Mouse (Mus musculus): ENCODE measurements at regions not wholly inside any gene's neighbourhood (a gene's known extent, or its start where the extent isn't known, plus 50 kb on each side); places are given as distances from the start of the nearest gene placed in this dataset.
"Not testable (repeated sequence)": the region's sequence is repeated elsewhere in the genome, so short reads cannot be mapped to it uniquely, and the experiment has no call there.

GRCm38 (mm10) chr15:90305051-90305450 lies 80.9 kb downstream of the Alg10b start:
- no peak for DNase-seq (ENCODE audit: low read depth, low spot score)
- Histone ChIP-seq H3K9me3 (ENCODE audit: control insufficient read depth, insufficient read depth, low read depth, low read length) (no peaks in the 10 kb centered on the region), H3K36me3 (ENCODE audit: control insufficient read depth, insufficient read depth, low read length, poor library complexity, severe bottlenecking) (no peaks in the 10 kb centered on the region), H3K4me1 (ENCODE audit: control insufficient read depth in 2 of 2, insufficient read depth in 2 of 2, low read length in 2 of 2, poor library complexity in 1 of 2) (peaks cover 0 to 3% of the 10 kb centered on the region in 2 experiments; a peak in 1 of 4 replicates), H3K27ac (ENCODE audit: insufficient read depth, low read depth, low read length, poor library complexity, severe bottlenecking) (no peak overlapping the region), H3K9ac (ENCODE audit: insufficient read depth, low read depth, low read length, poor library complexity, severe bottlenecking) (no peak overlapping the region), H3K4me3 (ENCODE audit: insufficient read depth in 1 of 2, low read depth in 1 of 2, low read length in 2 of 2, poor library complexity in 1 of 2, severe bottlenecking in 1 of 2) (no peak overlapping the region)
- TF ChIP-seq ZNF384 (IDR thresholded peaks at IDR 0.05; ENCODE audit: low read depth, low read length) (no peak), CHD2 (IDR thresholded peaks at IDR 0.05; ENCODE audit: low read depth, low read length) (no peak), HCFC1 (IDR thresholded peaks at IDR 0.05; ENCODE audit: borderline replicate concordance, insufficient read depth, low read length) (no peak)
- in situ Hi-C loops (cut with MboI; ENCODE audit: low sequenced_read_pairs in 2 of 2, unreplicated experiment in 2 of 2), result no loop called here

GRCm38 (mm10) chr15:90306866-90307265 lies 82.8 kb downstream of the Alg10b start:
- no peak for TF ChIP-seq CHD2 (IDR thresholded peaks at IDR 0.05; ENCODE audit: low read depth, low read length)
- TF ChIP-seq ZNF384 (IDR thresholded peaks at IDR 0.05; ENCODE audit: low read depth, low read length), result no peak
- TF ChIP-seq ZC3H11A (IDR thresholded peaks at IDR 0.05; ENCODE audit: borderline replicate concordance, low read depth, low read length), result no peak
- in situ Hi-C loops (cut with MboI; ENCODE audit: low sequenced_read_pairs in 2 of 2, unreplicated experiment in 2 of 2), result no loop called here
- no peaks in the 10 kb centered on the region for H3K36me3 ChIP-seq (ENCODE audit: control insufficient read depth, insufficient read depth, low read length, poor library complexity, severe bottlenecking)
- DNase-seq (ENCODE audit: low read depth, low spot score), result no peak
- no peaks in the 10 kb centered on the region for H3K9me3 ChIP-seq (ENCODE audit: control insufficient read depth, insufficient read depth, low read depth, low read length)
- peaks cover 0 to 3% of the 10 kb centered on the region in 2 experiments; a peak in 1 of 4 replicates for H3K4me1 ChIP-seq (ENCODE audit: control insufficient read depth in 2 of 2, insufficient read depth in 2 of 2, low read length in 2 of 2, poor library complexity in 1 of 2)
- H3K4me3 ChIP-seq (ENCODE audit: insufficient read depth in 1 of 2, low read depth in 1 of 2, low read length in 2 of 2, poor library complexity in 1 of 2, severe bottlenecking in 1 of 2), result no peak overlapping the region
- H3K9ac ChIP-seq (ENCODE audit: insufficient read depth, low read depth, low read length, poor library complexity, severe bottlenecking), result no peak overlapping the region
- H3K27ac ChIP-seq (ENCODE audit: insufficient read depth, low read depth, low read length, poor library complexity, severe bottlenecking), result no peak overlapping the region

- H3K36me3 ChIP-seq (ENCODE audit: control insufficient read depth, insufficient read depth, low read length, poor library complexity, severe bottlenecking); DNase-seq (ENCODE audit: low read depth, low spot score); H3K4me3 ChIP-seq (ENCODE audit: insufficient read depth in 1 of 2, low read depth in 1 of 2, low read length in 2 of 2, poor library complexity in 1 of 2, severe bottlenecking in 1 of 2); H3K27ac ChIP-seq (ENCODE audit: insufficient read depth, low read depth, low read length, poor library complexity, severe bottlenecking); H3K9ac ChIP-seq (ENCODE audit: insufficient read depth, low read depth, low read length, poor library complexity, severe bottlenecking); in situ Hi-C loops (cut with MboI; ENCODE audit: low sequenced_read_pairs in 2 of 2, unreplicated experiment in 2 of 2); H3K9me3 ChIP-seq (ENCODE audit: control insufficient read depth, insufficient read depth, low read depth, low read length); H3K4me1 ChIP-seq (ENCODE audit: control insufficient read depth in 2 of 2, insufficient read depth in 2 of 2, low read length in 2 of 2, poor library complexity in 1 of 2): not testable (repeated sequence)
These were observed 84.3 kb downstream of the Alg10b start for GRCm38 (mm10) chr15:90308433-90308832.

- in situ Hi-C loops (cut with MboI; ENCODE audit: low sequenced_read_pairs in 2 of 2, unreplicated experiment in 2 of 2), result no loop called here
These were observed 84.8 kb downstream of the Alg10b start for GRCm38 (mm10) chr15:90308869-90309268.

GRCm38 (mm10) chr15:90309664-90310063 lies 85.6 kb downstream of the Alg10b start:
- H3K9ac ChIP-seq (ENCODE audit: insufficient read depth, low read depth, low read length, poor library complexity, severe bottlenecking), result no peak overlapping the region
- H3K4me1 ChIP-seq (ENCODE audit: control insufficient read depth in 2 of 2, insufficient read depth in 2 of 2, low read length in 2 of 2, poor library complexity in 1 of 2), result peaks cover 0 to 3% of the 10 kb centered on the region in 2 experiments; a peak in 1 of 4 replicates
- TF ChIP-seq MAFK (IDR thresholded peaks at IDR 0.05; ENCODE audit: insufficient read depth, low read depth, low read length) (no peak), ZC3H11A (IDR thresholded peaks at IDR 0.05; ENCODE audit: borderline replicate concordance, low read depth, low read length) (no peak), HCFC1 (IDR thresholded peaks at IDR 0.05; ENCODE audit: borderline replicate concordance, insufficient read depth, low read length) (no peak), CHD2 (IDR thresholded peaks at IDR 0.05; ENCODE audit: low read depth, low read length) (no peak), ZNF384 (IDR thresholded peaks at IDR 0.05; ENCODE audit: low read depth, low read length) (no peak)
- no peak for DNase-seq (ENCODE audit: low read depth, low spot score)
- in situ Hi-C loops (cut with MboI; ENCODE audit: low sequenced_read_pairs in 2 of 2, unreplicated experiment in 2 of 2), result no loop called here
- no peak overlapping the region for H3K27ac ChIP-seq (ENCODE audit: insufficient read depth, low read depth, low read length, poor library complexity, severe bottlenecking)
- H3K36me3 ChIP-seq (ENCODE audit: control insufficient read depth, insufficient read depth, low read length, poor library complexity, severe bottlenecking), result no peaks in the 10 kb centered on the region
- no peak overlapping the region for H3K4me3 ChIP-seq (ENCODE audit: insufficient read depth in 1 of 2, low read depth in 1 of 2, low read length in 2 of 2, poor library complexity in 1 of 2, severe bottlenecking in 1 of 2)
- no peaks in the 10 kb centered on the region for H3K9me3 ChIP-seq (ENCODE audit: control insufficient read depth, insufficient read depth, low read depth, low read length)

More at GRCm38 (mm10) chr15:90308869-90309268, 84.8 kb downstream of the Alg10b start:
- H3K9ac ChIP-seq (ENCODE audit: insufficient read depth, low read depth, low read length, poor library complexity, severe bottlenecking), result no peak overlapping the region
- no peaks in the 10 kb centered on the region for H3K36me3 ChIP-seq (ENCODE audit: control insufficient read depth, insufficient read depth, low read length, poor library complexity, severe bottlenecking)
- H3K4me3 ChIP-seq (ENCODE audit: insufficient read depth in 1 of 2, low read depth in 1 of 2, low read length in 2 of 2, poor library complexity in 1 of 2, severe bottlenecking in 1 of 2), result no peak overlapping the region
- no peak for TF ChIP-seq CHD2 (IDR thresholded peaks at IDR 0.05; ENCODE audit: low read depth, low read length)
- no peak for TF ChIP-seq MAFK (IDR thresholded peaks at IDR 0.05; ENCODE audit: insufficient read depth, low read depth, low read length)
- TF ChIP-seq ZNF384 (IDR thresholded peaks at IDR 0.05; ENCODE audit: low read depth, low read length), result no peak
- no peak for TF ChIP-seq ZC3H11A (IDR thresholded peaks at IDR 0.05; ENCODE audit: borderline replicate concordance, low read depth, low read length)
- TF ChIP-seq HCFC1 (IDR thresholded peaks at IDR 0.05; ENCODE audit: borderline replicate concordance, insufficient read depth, low read length), result no peak
- no peak for DNase-seq (ENCODE audit: low read depth, low spot score)
- peaks cover 0 to 3% of the 10 kb centered on the region in 2 experiments; a peak in 1 of 4 replicates for H3K4me1 ChIP-seq (ENCODE audit: control insufficient read depth in 2 of 2, insufficient read depth in 2 of 2, low read length in 2 of 2, poor library complexity in 1 of 2)
- no peak overlapping the region for H3K27ac ChIP-seq (ENCODE audit: insufficient read depth, low read depth, low read length, poor library complexity, severe bottlenecking)
- no peaks in the 10 kb centered on the region for H3K9me3 ChIP-seq (ENCODE audit: control insufficient read depth, insufficient read depth, low read depth, low read length)
